Mouse (Mus musculus) 3134 (cell line): ENCODE results near the gene Clec9a.

Experiments used
- DNase-seq: peaks from one replicate; pipeline ENCODE4 v3.0.0-alpha.2; 2011; ENCODE audit warnings: low spot score; ENCODE audit not compliant: insufficient read length; ENCODE audit errors: extremely low read depth

Gene Clec9a

DNA sequence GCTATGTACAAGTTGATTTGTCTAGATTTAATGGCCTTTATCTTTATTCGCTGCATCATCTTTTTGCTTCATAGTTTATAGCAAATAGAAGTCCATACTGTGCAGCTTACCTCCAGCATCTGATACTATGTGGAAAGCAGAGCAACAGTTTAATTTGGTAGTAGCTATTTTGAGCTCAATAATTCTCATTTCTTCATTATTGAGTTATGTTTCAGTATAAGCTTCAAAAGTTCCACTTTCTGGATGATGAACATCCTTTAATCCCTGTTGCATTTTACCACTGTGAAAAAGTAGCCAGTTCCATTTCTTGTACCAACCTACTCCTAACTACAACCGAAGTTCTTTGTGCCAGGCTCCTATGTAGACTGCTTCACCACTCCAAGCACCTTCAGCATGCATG, at the start of gene Clec9a:
Gene Clec9a (plus strand): TSS at position 301 of the 400 bp plus-strand sequence.
- no peak for DNase-seq

- no peak for DNase-seq
Measured at GRCm38 (mm10) chr6:129359515-129359914, 49.1 kb upstream of the Clec9a start.

- DNase-seq, result no peak
Measured at GRCm38 (mm10) chr6:129363942-129364341, 44.7 kb upstream of the Clec9a start.

GRCm38 (mm10) chr6:129365959-129366359, 42.7 kb upstream of the Clec9a start:
- DNase-seq, result peak; percentile 27

GRCm38 (mm10) chr6:129369374-129370132, 39.1 kb upstream of the Clec9a start:
- no peak for DNase-seq

GRCm38 (mm10) chr6:129374937-129375471, 33.7 kb upstream of the Clec9a start:
- DNase-seq, result no peak

- no peak for DNase-seq
Measured at GRCm38 (mm10) chr6:129380454-129380853, 28.2 kb upstream of the Clec9a start.

DNA sequence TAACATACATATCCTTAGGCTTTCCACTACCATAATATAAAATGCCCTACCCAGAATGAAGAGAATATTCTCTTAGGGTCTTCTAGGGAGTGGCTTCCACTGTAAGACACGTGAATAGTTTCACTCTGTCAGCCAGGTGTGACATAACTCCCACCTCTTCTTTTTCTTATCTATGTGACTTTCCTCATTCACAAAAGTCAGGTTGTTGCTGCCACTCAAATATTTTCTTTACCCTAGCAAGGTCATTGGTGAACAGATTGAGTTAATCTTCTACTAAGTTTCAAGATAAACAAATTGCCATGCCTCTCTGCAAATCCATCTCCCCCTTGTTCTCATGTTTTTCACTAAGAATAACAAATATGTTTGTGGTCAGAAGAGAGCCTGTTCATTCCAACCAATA, 26.9 kb upstream of the Clec9a start:
- no peak for DNase-seq

GRCm38 (mm10) chr6:129383466-129383865, 25.2 kb upstream of the Clec9a start:
- no peak for DNase-seq

DNA sequence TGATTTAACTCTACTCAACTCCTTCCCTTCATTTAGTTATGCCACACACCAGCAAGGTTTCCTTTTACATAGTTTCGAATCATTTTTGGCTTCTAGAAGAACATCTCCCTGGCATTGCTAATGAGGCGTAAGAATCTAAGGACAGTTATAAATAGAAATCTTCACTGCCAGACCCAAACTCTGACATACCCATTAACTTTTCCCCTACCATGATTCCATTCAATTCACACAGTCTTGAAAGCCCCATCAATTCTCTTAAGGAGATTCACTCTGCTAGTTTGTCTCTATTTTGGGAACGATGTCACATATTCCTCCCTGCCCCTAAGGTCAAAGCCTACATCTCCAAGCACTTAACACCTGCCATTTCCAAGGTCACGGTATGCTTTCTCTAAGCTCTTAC, 23.7 kb upstream of the Clec9a start:
- no peak for DNase-seq

DNA sequence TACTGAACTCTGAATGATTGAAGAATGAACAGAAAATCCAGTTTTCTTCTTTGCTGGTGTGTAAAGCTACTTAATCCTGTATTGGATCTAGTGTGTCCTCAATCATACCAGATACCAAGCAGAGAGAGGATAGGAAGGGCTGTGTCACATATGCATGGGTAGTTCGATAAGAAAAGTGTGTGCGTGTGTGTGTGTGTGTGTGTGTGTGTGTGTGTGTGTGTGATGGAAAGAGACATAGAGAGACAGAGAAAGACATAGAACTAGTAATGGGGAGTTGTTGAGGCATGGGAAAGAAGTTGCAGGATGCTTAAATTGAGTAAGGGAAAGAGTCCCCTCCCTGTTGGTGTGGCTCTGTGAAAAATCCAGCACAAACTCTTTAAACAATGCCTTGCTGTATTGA, 22.9 kb upstream of the Clec9a start, which contains the start of gene Clec12b:
Gene Clec12b (minus strand): TSS at position 101 of the 400 bp plus-strand sequence.
- DNase-seq, result no peak

- no peak for DNase-seq
Measured at GRCm38 (mm10) chr6:129393087-129393720, 15.5 kb upstream of the Clec9a start.

DNA sequence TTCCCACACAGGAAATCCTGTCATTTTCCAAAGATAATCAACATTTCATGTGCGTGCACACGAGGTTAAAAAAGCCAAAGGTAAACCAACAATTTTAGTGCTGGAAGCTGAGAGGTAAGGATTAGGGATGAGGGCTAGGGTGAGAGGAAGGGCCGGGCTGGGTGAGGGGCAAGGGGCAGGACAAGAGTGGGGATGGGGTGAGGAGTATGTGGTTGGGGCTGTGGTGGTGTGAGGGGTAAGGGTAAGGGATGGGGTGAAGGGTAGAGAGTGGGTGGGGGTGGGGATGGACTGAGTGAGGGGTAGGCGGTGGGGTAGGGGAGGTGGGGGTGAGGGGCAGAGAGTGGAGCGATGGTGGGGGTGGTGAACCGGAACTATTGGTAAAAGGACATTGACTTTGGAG, 14.9 kb upstream of the Clec9a start:
- DNase-seq, result no peak

DNA sequence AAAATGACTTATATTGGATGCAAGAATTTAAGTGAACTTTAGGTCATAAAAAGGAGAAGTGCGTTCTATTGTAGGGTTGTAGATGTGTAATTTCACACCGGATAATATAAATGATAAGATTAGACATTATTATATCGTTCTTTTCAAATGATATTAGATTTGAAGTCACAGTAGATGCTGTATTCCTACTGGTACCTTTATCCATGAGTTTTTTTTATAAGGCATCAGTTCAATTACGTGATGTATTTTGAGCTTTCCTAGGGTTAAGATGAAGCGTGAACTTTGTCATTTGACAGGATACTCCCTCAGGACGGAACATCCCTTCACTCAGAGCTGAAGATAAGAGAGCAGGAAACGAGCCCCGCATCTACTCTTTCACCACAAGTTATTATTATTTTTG, 11.7 kb upstream of the Clec9a start, which contains the start of gene Clec1b:
Gene Clec1b (plus strand): TSS at position 301 of the 400 bp plus-strand sequence.
- no peak for DNase-seq

GRCm38 (mm10) chr6:129399945-129400344, 8.7 kb upstream of the Clec9a start:
- no peak for DNase-seq

DNA sequence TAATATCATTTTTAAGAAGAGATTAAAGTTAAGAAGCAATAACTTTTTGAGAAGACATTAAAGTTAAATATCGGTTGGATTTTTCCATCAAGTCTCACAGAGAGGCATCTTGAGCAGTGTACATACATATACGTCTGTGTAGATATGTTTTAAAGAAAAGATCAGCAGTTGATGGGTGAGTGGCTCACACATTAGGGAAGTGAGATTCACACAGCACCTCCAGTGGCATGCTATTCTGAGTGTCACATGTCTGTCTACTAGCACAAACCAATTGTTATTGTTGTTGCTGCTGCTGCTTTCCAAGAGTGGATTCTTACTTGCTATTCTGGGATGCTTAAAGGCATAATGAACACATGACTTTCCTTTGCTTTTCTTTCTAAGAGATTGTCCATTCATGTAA, 6.3 kb upstream of the Clec9a start:
- no peak for DNase-seq

- no peak for DNase-seq
Measured at GRCm38 (mm10) chr6:129403391-129403790, 5.3 kb upstream of the Clec9a start.

GRCm38 (mm10) chr6:129405999-129406398, 2.7 kb upstream of the Clec9a start:
- DNase-seq, result no peak

- no peak for DNase-seq
Measured at GRCm38 (mm10) chr6:129407324-129407723, 1.3 kb upstream of the Clec9a start.

GRCm38 (mm10) chr6:129414177-129414576, 5.5 kb downstream of the Clec9a start:
- DNase-seq, result no peak

- no peak for DNase-seq
Measured at GRCm38 (mm10) chr6:129422311-129422710, 13.6 kb downstream of the Clec9a start.
